Mouse (Mus musculus) hindbrain, embryonic 10.5 days (tissue): ENCODE measurements around the gene Apbb2. TPM values are rescaled to one million over a fixed set of nuclear protein-coding genes. Genes with fewer than 3 reads are reported as not detected.

ENCODE experiments used
- DNase-seq: peaks from one replicate; pipeline ENCODE4 v3.0.0-alpha.2; 2017; ENCODE audit warnings: low spot score
- H3K27ac ChIP-seq: fragments of 300-500 bp; sonication (generic); 2 replicates; pipeline ENCODE4 v1.5.1; 2016; ENCODE audit warnings: mild to moderate bottlenecking, moderate library complexity
- H3K27me3 ChIP-seq: fragments of 300-500 bp; sonication (generic); 2 replicates; pipeline ENCODE4 v1.6.1; 2016; ENCODE audit warnings: mild to moderate bottlenecking; ENCODE audit not compliant: poor library complexity, insufficient read depth, severe bottlenecking
- H3K36me3 ChIP-seq: fragments of 300-500 bp; sonication (generic); 2 replicates; pipeline ENCODE4 v1.6.1; 2016; ENCODE audit warnings: mild to moderate bottlenecking, moderate library complexity
- H3K4me1 ChIP-seq: fragments of 300-500 bp; sonication (generic); replicated peaks from 2 replicates; pipeline ENCODE4 v1.6.1; 2016; ENCODE audit warnings: mild to moderate bottlenecking
- H3K4me3 ChIP-seq: fragments of 300-500 bp; sonication (generic); 2 replicates; pipeline ENCODE4 v1.5.1; 2016; ENCODE audit warnings: mild to moderate bottlenecking, moderate library complexity
- H3K9me3 ChIP-seq: fragments of 300-500 bp; sonication (generic); 2 replicates; pipeline ENCODE4 v1.6.1; 2016; ENCODE audit warnings: mild to moderate bottlenecking, moderate library complexity
- WGBS: fragments of 180-500 bp; shearing (Covaris S2); methylation state at CpG from one replicate; pipeline ENCODE4 v1.1.7; 2016; 5-methylcytosine and 5-hydroxymethylcytosine counted together
- polyA plus RNA-seq: library from polyadenylated mRNA; unstranded; fragments of >200 nt; fragmentation: Nextera tagmentation; extraction: Ambion mirVana; gene quantifications from 2 replicates; pipeline ENCODE4 v1.2.1, GENCODE M21; 2016

Gene Apbb2
- polyA plus RNA-seq, 1 experiment from 2014 or later, result 44.4 TPM

DNA sequence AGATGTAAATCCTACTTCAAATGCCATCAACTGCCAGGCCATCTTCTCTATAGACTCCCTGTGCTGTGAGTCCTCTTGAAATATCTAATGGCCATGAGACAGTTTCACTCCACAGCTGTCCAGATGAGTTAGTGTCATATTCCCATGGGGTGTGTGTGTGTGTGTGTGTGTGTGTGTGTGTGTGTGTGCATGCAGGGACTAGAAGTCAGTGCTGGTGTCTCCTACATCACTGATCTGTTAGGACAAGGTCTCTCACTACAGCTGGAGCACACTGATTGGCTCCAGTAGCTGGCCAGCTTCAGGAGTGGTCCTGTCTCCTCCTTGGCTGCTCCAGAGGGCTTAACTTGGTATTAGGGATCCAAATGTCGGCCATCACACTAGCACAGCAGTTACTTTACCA is 113.5 kb downstream of the Apbb2 start:
- Histone ChIP-seq H3K36me3 (no peaks in the 10 kb centered on the region), H3K4me1 (peaks cover 11% of the 10 kb centered on the region), H3K4me3 (no peak overlapping the region), H3K9me3 (no peaks in the 10 kb centered on the region), H3K27me3 (no peaks in the 10 kb centered on the region), H3K27ac (no peak overlapping the region)
- WGBS, result 79% methylated on average over 1 of the region's 1 CpGs
- no peak for DNase-seq

GRCm38 (mm10) chr5:66504434-66504747 is 114.2 kb downstream of the Apbb2 start:
- H3K4me1 ChIP-seq, result peaks cover 11% of the 10 kb centered on the region
- WGBS, result 75% methylated on average over 6 of the region's 6 CpGs
- H3K27ac ChIP-seq, result 0 out of 2 replicates have a peak overlapping the region, but pooled peaks have one; percentile 23

GRCm38 (mm10) chr5:66503557-66504433 is 114.8 kb downstream of the Apbb2 start:
- Histone ChIP-seq H3K27ac (0 out of 2 replicates have a peak overlapping the region, but pooled peaks have one; percentile 23), H3K9me3 (no peaks in the 10 kb centered on the region), H3K4me1 (peaks cover 11% of the 10 kb centered on the region), H3K27me3 (no peaks in the 10 kb centered on the region), H3K4me3 (no peak overlapping the region), H3K36me3 (no peaks in the 10 kb centered on the region)
- no peak for DNase-seq
- 68% methylated on average over 17 of the region's 17 CpGs for WGBS

More at GRCm38 (mm10) chr5:66504434-66504747, 114.2 kb downstream of the Apbb2 start:
- no peaks in the 10 kb centered on the region for H3K27me3 ChIP-seq
- no peak for DNase-seq
- no peaks in the 10 kb centered on the region for H3K36me3 ChIP-seq
- no peak overlapping the region for H3K4me3 ChIP-seq
- no peaks in the 10 kb centered on the region for H3K9me3 ChIP-seq

DNA sequence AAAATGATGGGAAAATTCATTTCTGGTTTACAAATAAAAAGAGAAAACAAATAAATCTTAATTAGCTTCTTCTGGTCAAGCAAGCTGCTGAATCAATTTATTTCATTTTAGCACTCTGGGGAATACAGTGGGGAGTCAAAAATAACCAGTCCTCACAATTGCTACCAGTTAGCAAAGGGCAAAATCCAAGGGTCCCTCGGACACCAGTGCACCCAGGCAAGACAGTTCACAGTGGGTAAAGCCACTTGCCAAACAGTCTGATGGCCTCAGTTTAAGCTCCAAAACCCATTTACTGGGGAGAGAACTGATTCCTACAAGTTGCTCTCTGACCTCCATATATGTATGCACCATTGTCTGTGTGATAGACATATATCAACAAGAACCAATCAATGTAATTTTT is 115.6 kb downstream of the Apbb2 start:
- no peaks in the 10 kb centered on the region for H3K27me3 ChIP-seq
- 96% methylated on average over 1 of the region's 1 CpGs for WGBS
- no peak overlapping the region for H3K4me3 ChIP-seq
- no peaks in the 10 kb centered on the region for H3K36me3 ChIP-seq
- DNase-seq, result no peak
- H3K4me1 ChIP-seq, result peaks cover 13% of the 10 kb centered on the region
- H3K9me3 ChIP-seq, result no peaks in the 10 kb centered on the region
- no peak overlapping the region for H3K27ac ChIP-seq

DNA sequence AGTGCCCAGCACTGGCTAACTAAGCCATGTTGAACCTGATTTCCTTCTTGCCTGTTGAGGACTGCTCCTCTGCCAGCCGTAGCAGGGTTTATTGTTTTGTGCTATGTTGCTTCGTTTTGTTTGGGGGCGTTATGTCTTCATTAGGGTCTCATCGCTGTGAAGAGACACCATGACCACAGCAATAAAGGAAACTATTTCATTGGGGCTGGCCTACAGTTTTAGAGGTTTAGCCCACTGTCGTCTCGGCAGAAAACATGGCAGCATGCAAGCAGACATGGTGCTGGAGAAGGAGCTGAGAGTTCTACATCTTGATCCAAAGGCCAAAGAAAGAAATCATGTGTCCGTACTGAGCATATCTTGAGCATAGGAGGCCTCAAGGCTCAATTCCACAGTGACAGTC is 119.0 kb downstream of the Apbb2 start:
- Histone ChIP-seq H3K27me3 (no peaks in the 10 kb centered on the region), H3K36me3 (no peaks in the 10 kb centered on the region), H3K4me3 (no peak overlapping the region), H3K27ac (no peak overlapping the region), H3K4me1 (peaks cover 31% of the 10 kb centered on the region), H3K9me3 (no peaks in the 10 kb centered on the region)
- no peak for DNase-seq
- 93% methylated on average over 7 of the region's 7 CpGs for WGBS

GRCm38 (mm10) chr5:66498140-66498539 is 120.4 kb downstream of the Apbb2 start:
- Histone ChIP-seq H3K9me3 (no peaks in the 10 kb centered on the region), H3K4me1 (peaks cover 27% of the 10 kb centered on the region), H3K27ac (no peak overlapping the region), H3K4me3 (no peak overlapping the region), H3K36me3 (no peaks in the 10 kb centered on the region), H3K27me3 (no peaks in the 10 kb centered on the region)
- DNase-seq, result no peak
- 76% methylated on average over 1 of the region's 1 CpGs for WGBS

- Histone ChIP-seq H3K9me3 (no peaks in the 10 kb centered on the region), H3K27me3 (no peaks in the 10 kb centered on the region), H3K36me3 (no peaks in the 10 kb centered on the region), H3K4me1 (peaks cover 32% of the 10 kb centered on the region), H3K27ac (0 out of 2 replicates have a peak overlapping the region, but pooled peaks have one; percentile 50), H3K4me3 (no peak overlapping the region)
- no peak for DNase-seq
- 67% methylated on average over 14 of the region's 14 CpGs for WGBS
These were observed 121.0 kb downstream of the Apbb2 start for GRCm38 (mm10) chr5:66497479-66498087.

DNA sequence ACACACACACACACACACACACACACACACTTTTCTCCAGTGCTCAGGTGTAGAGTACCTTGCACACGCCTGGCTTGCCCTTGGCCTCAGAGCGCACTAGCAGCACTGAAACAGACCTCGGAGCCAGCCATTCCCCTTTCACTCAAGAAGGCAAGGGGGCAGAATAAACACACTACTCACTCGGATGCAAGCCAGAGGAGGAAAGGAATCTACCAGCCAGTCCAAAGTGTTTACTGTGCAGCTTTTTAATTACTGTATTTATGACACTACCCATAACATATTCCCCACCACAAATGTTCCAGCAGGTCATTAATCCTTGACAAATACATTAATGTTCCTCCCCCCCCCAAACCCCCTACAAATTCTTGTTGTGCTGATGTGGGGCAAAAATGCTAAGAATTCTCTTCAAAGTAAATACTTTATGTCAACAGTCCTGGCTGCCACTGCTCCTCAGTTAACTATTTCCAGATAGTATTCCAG is 121.7 kb downstream of the Apbb2 start:
- Histone ChIP-seq H3K4me3 (no peak overlapping the region), H3K27ac (no peak overlapping the region), H3K36me3 (no peaks in the 10 kb centered on the region), H3K9me3 (no peaks in the 10 kb centered on the region), H3K27me3 (no peaks in the 10 kb centered on the region), H3K4me1 (peaks cover 39% of the 10 kb centered on the region)
- no peak for DNase-seq
- WGBS, result 72% methylated on average over 4 of the region's 4 CpGs

DNA sequence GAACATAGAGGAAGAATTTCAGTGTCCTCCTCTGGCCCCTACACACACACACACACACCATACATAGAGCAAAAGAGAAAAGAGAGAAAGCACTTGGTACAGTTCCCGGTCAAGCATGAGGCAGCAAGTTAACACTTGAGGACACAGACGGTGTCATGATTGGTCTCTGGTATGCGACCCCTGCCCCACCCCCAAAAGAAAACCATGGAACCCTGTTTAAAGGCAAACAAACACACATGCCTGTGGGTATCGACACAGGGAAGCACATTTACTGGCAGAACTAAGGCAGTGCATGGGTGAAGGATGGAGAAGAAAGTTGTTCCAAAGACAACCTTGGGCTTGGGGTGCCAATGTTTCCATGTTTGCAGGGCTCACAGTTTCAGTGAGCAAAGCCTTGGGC is 123.9 kb downstream of the Apbb2 start:
- 0 out of 2 replicates have a peak overlapping the region, but pooled peaks have one; percentile 41 for H3K27ac ChIP-seq
- H3K4me3 ChIP-seq, result no peak overlapping the region
- H3K27me3 ChIP-seq, result no peaks in the 10 kb centered on the region
- H3K4me1 ChIP-seq, result peaks cover 53% of the 10 kb centered on the region
- WGBS, result 41% methylated on average over 4 of the region's 4 CpGs
- no peaks in the 10 kb centered on the region for H3K9me3 ChIP-seq
- H3K36me3 ChIP-seq, result no peaks in the 10 kb centered on the region
- no peak for DNase-seq

GRCm38 (mm10) chr5:66492563-66492960 is 126.0 kb downstream of the Apbb2 start:
- Histone ChIP-seq H3K4me1 (peaks cover 51% of the 10 kb centered on the region), H3K27ac (peak overlapping the region; percentile 72), H3K9me3 (no peaks in the 10 kb centered on the region), H3K27me3 (no peaks in the 10 kb centered on the region), H3K36me3 (no peaks in the 10 kb centered on the region), H3K4me3 (no peak overlapping the region)
- no peak for DNase-seq
- 88% methylated on average over 4 of the region's 4 CpGs for WGBS

GRCm38 (mm10) chr5:66491907-66492562 is 126.5 kb downstream of the Apbb2 start:
- WGBS, result 75% methylated on average over 14 of the region's 14 CpGs
- Histone ChIP-seq H3K27ac (peak overlapping the region; percentile 72), H3K27me3 (no peaks in the 10 kb centered on the region), H3K4me1 (peaks cover 51% of the 10 kb centered on the region), H3K9me3 (no peaks in the 10 kb centered on the region), H3K36me3 (no peaks in the 10 kb centered on the region), H3K4me3 (no peak overlapping the region)
- DNase-seq, result no peak

- H3K9me3 ChIP-seq, result no peaks in the 10 kb centered on the region
- WGBS, result 85% methylated on average over 7 of the region's 7 CpGs
- no peak for DNase-seq
- H3K27me3 ChIP-seq, result no peaks in the 10 kb centered on the region
- H3K27ac ChIP-seq, result no peak overlapping the region
- H3K4me1 ChIP-seq, result peaks cover 19% of the 10 kb centered on the region
- peaks cover 3% of the 10 kb centered on the region; the same call in 1 of the 2 replicates for H3K36me3 ChIP-seq
- H3K4me3 ChIP-seq, result no peak overlapping the region
These were observed 132.6 kb downstream of the Apbb2 start for GRCm38 (mm10) chr5:66486028-66486427.

GRCm38 (mm10) chr5:66476266-66476665 is 142.3 kb downstream of the Apbb2 start:
- no peak overlapping the region for H3K4me3 ChIP-seq
- no peak overlapping the region for H3K27ac ChIP-seq
- no peaks in the 10 kb centered on the region for H3K27me3 ChIP-seq
- no peaks in the 10 kb centered on the region for H3K9me3 ChIP-seq
- 90% methylated on average over 10 of the region's 10 CpGs for WGBS
- H3K4me1 ChIP-seq, result peaks cover 15% of the 10 kb centered on the region
- no peak for DNase-seq
- no peaks in the 10 kb centered on the region for H3K36me3 ChIP-seq
